ENCODE assay signal across 9 mouse cellular contexts in genomic region chr1:57773326-57773725, GRCm38 (mm10). TPM values are rescaled to one million over a fixed set of nuclear protein-coding genes. Genes with fewer than 3 reads are reported as not detected.
DNase-seq lines count a peak whose midpoint lies in the region; ATAC-seq lines count a peak whose summit lies in the region.
"Had no signal": no experiment of that assay in that cellular context is flagged by ENCODE, and none has a peak within 500 bp of the region (broad histone marks: within the 10 kb centered on the region; RNA-seq: fewer than 3 reads in every experiment).

No protein-coding gene starts in this region.

- no peak overlapping the region for H3K4me3 ChIP-seq in intestine, embryonic 14.5 days (ENCODE audit: low read depth, low read length)
- no peak overlapping the region for H3K4me3 ChIP-seq in intestine, embryonic 16.5 days (ENCODE audit: low read length)
- no peak overlapping the region for H3K4me3 ChIP-seq in midbrain, embryonic 11.5 days (ENCODE audit: low read depth, low read length)
- H3K4me3 ChIP-seq in midbrain, embryonic 16.5 days (ENCODE audit: low read depth, low read length) = no peak overlapping the region
- 0 out of 2 replicates have a peak overlapping the region, but pooled peaks have one; percentile 87 for H3K4me3 ChIP-seq in limb, embryonic 15.5 days
- H3K4me3 ChIP-seq in stomach, embryonic 16.5 days (replicated peaks; ENCODE audit: low read length) = no peak overlapping the region

- no peaks in the 10 kb centered on the region for H3K27me3 ChIP-seq in intestine, embryonic 14.5 days (replicated peaks; ENCODE audit: control insufficient read depth, insufficient read depth, low read length)
- H3K27me3 ChIP-seq in intestine, embryonic 16.5 days (replicated peaks; ENCODE audit: control insufficient read depth, insufficient read depth, low read length) = no peaks in the 10 kb centered on the region
- no peaks in the 10 kb centered on the region for H3K27me3 ChIP-seq in midbrain, embryonic 11.5 days (ENCODE audit: control insufficient read depth, insufficient read depth, low read length)
- H3K27me3 ChIP-seq in midbrain, embryonic 16.5 days (ENCODE audit: control insufficient read depth, insufficient read depth, low read depth, low read length) = no peaks in the 10 kb centered on the region
- no peaks in the 10 kb centered on the region for H3K27me3 ChIP-seq in limb, embryonic 15.5 days
- no peaks in the 10 kb centered on the region for H3K27me3 ChIP-seq in stomach, embryonic 16.5 days (ENCODE audit: control insufficient read depth, insufficient read depth, low read length)

- ATAC-seq in intestine, embryonic 14.5 days (replicated peaks; ENCODE audit: low FRiP score, low TSS enrichment, low read depth) = no peak
- ATAC-seq in intestine, embryonic 16.5 days = no peak
- no peak for ATAC-seq in midbrain, embryonic 11.5 days (ENCODE audit: low FRiP score)
- no peak for ATAC-seq in midbrain, embryonic 16.5 days
- ATAC-seq in limb, embryonic 15.5 days (ENCODE audit: insufficient number of reproducible peaks, low FRiP score, low TSS enrichment, low read depth) = no peak
- no peak for ATAC-seq in stomach, embryonic 16.5 days (ENCODE audit: insufficient read depth, low FRiP score)

- 77% methylated on average over 5 of the region's 5 CpGs for WGBS in intestine, embryonic 14.5 days
- 81% methylated on average over 5 of the region's 5 CpGs for WGBS in intestine, embryonic 16.5 days
- 89% methylated on average over 5 of the region's 5 CpGs for WGBS in midbrain, embryonic 11.5 days
- WGBS in midbrain, embryonic 16.5 days = 88% methylated on average over 5 of the region's 5 CpGs
- WGBS in limb, embryonic 15.5 days = 77% methylated on average over 5 of the region's 5 CpGs
- WGBS in stomach, embryonic 16.5 days = 72% methylated on average over 5 of the region's 5 CpGs

- 0 out of 2 replicates have a peak, but pooled peaks cover 5% of the 10 kb centered on the region for H3K4me1 ChIP-seq in intestine, embryonic 14.5 days (replicated peaks; ENCODE audit: control insufficient read depth, insufficient read depth, low read length)
- H3K4me1 ChIP-seq in intestine, embryonic 16.5 days (ENCODE audit: control insufficient read depth, insufficient read depth, low read length) = peaks cover 7% of the 10 kb centered on the region; the same call in 1 of the 2 replicates
- peaks cover 3% of the 10 kb centered on the region; the same call in 1 of the 2 replicates for H3K4me1 ChIP-seq in midbrain, embryonic 11.5 days (ENCODE audit: control insufficient read depth, insufficient read depth, low read length)
- peaks cover 9% of the 10 kb centered on the region for H3K4me1 ChIP-seq in midbrain, embryonic 16.5 days (ENCODE audit: control insufficient read depth, insufficient read depth, low read length)
- H3K4me1 ChIP-seq in limb, embryonic 15.5 days = peaks cover 6% of the 10 kb centered on the region; the same call in 1 of the 2 replicates
- no peaks in the 10 kb centered on the region for H3K4me1 ChIP-seq in stomach, embryonic 16.5 days (ENCODE audit: control insufficient read depth, insufficient read depth, low read length)

- peak overlapping the region; percentile 66; the same call in 1 of the 2 replicates for H3K4me2 ChIP-seq in intestine, embryonic 14.5 days (ENCODE audit: low read length)
- H3K4me2 ChIP-seq in intestine, embryonic 16.5 days (ENCODE audit: low read depth, low read length) = no peak overlapping the region
- H3K4me2 ChIP-seq in midbrain, embryonic 11.5 days = no peak overlapping the region
- no peak overlapping the region; the same call in 1 of the 2 replicates for H3K4me2 ChIP-seq in midbrain, embryonic 16.5 days (ENCODE audit: low read length)
- H3K4me2 ChIP-seq in limb, embryonic 15.5 days = no peak overlapping the region
- 0 out of 2 replicates have a peak overlapping the region, but pooled peaks have one; percentile 72 for H3K4me2 ChIP-seq in stomach, embryonic 16.5 days (ENCODE audit: low read depth, low read length)

- peak; percentile 38 for DNase-seq in intestine, embryonic 14.5 days (ENCODE audit: low spot score)
- DNase-seq in midbrain, embryonic 11.5 days (ENCODE audit: low spot score, missing footprints) = peak; percentile 75
- no peak for DNase-seq in c-Kit-positive CD71-positive TER-119-positive erythroid progenitor cells, embryonic 14.5 days (ENCODE audit: low spot score)
- DNase-seq: heart, postnatal 36 days had no signal

- H3K36me3 ChIP-seq in intestine, embryonic 14.5 days (ENCODE audit: control insufficient read depth, insufficient read depth, low read length) = no peaks in the 10 kb centered on the region
- no peaks in the 10 kb centered on the region for H3K36me3 ChIP-seq in intestine, embryonic 16.5 days (ENCODE audit: control insufficient read depth, insufficient read depth, low read length)
- H3K36me3 ChIP-seq in midbrain, embryonic 11.5 days (ENCODE audit: control insufficient read depth, insufficient read depth, low read length) = no peaks in the 10 kb centered on the region
- H3K36me3 ChIP-seq in midbrain, embryonic 16.5 days (ENCODE audit: control insufficient read depth, insufficient read depth, low read length) = no peaks in the 10 kb centered on the region
- no peaks in the 10 kb centered on the region for H3K36me3 ChIP-seq in limb, embryonic 15.5 days
- no peaks in the 10 kb centered on the region for H3K36me3 ChIP-seq in stomach, embryonic 16.5 days (ENCODE audit: control insufficient read depth, insufficient read depth, low read length)
- H3K36me3 ChIP-seq: forebrain, embryonic 12.5 days had no signal

- H3K9ac ChIP-seq in intestine, embryonic 14.5 days (ENCODE audit: low read length) = no peak overlapping the region
- no peak overlapping the region for H3K9ac ChIP-seq in intestine, embryonic 16.5 days (ENCODE audit: low read depth, low read length)
- H3K9ac ChIP-seq in midbrain, embryonic 11.5 days (ENCODE audit: low read length) = no peak overlapping the region
- no peak overlapping the region for H3K9ac ChIP-seq in midbrain, embryonic 16.5 days (ENCODE audit: low read depth, low read length)
- no peak overlapping the region for H3K9ac ChIP-seq in limb, embryonic 15.5 days
- H3K9ac ChIP-seq in stomach, embryonic 16.5 days (ENCODE audit: low read length) = no peak overlapping the region

- no peaks in the 10 kb centered on the region for H3K9me3 ChIP-seq in intestine, embryonic 14.5 days (ENCODE audit: control insufficient read depth, low read length)
- H3K9me3 ChIP-seq in intestine, embryonic 16.5 days (ENCODE audit: control insufficient read depth, low read length) = no peaks in the 10 kb centered on the region
- H3K9me3 ChIP-seq in midbrain, embryonic 11.5 days (ENCODE audit: control insufficient read depth, low read length) = no peaks in the 10 kb centered on the region
- no peaks in the 10 kb centered on the region for H3K9me3 ChIP-seq in midbrain, embryonic 16.5 days (replicated peaks; ENCODE audit: control insufficient read depth, low read length, poor library complexity, severe bottlenecking)
- H3K9me3 ChIP-seq in limb, embryonic 15.5 days = no peaks in the 10 kb centered on the region
- H3K9me3 ChIP-seq in stomach, embryonic 16.5 days (replicated peaks; ENCODE audit: control insufficient read depth, low read length) = no peaks in the 10 kb centered on the region
- H3K9me3 ChIP-seq: forebrain, embryonic 12.5 days had no signal

- H3K27ac ChIP-seq in intestine, embryonic 14.5 days (ENCODE audit: low read depth) = no peak overlapping the region
- no peak overlapping the region for H3K27ac ChIP-seq in intestine, embryonic 16.5 days (ENCODE audit: low read length)
- H3K27ac ChIP-seq in midbrain, embryonic 11.5 days (ENCODE audit: low read depth, low read length) = no peak overlapping the region
- no peak overlapping the region for H3K27ac ChIP-seq in midbrain, embryonic 16.5 days (ENCODE audit: low read length)
- H3K27ac ChIP-seq in limb, embryonic 15.5 days = no peak overlapping the region
- no peak overlapping the region for H3K27ac ChIP-seq in stomach, embryonic 16.5 days (ENCODE audit: low read length)

RNA-seq across cellular contexts. Expression of gene Spats2l, which starts 0.6 kb away (rescaled TPM):
- 77.3 and 82.5 TPM in 2 replicates for polyA plus RNA-seq in intestine, embryonic 14.5 days (2014; fragmentation: Nextera tagmentation; extraction: Ambion mirVana)
- polyA plus RNA-seq in intestine, embryonic 16.5 days (2015; fragmentation: Nextera tagmentation; extraction: Ambion mirVana) = 53.0 and 56.7 TPM in 2 replicates
- 31.9 and 33.7 TPM in 2 replicates for polyA plus RNA-seq in midbrain, embryonic 11.5 days (2014; fragmentation: Nextera tagmentation; extraction: Ambion mirVana)
- 83.6 and 88.7 TPM in 2 replicates for polyA plus RNA-seq in midbrain, embryonic 16.5 days (2015; fragmentation: Nextera tagmentation; extraction: Ambion mirVana)
- polyA plus RNA-seq in limb, embryonic 15.5 days (2015; fragmentation: Nextera tagmentation; extraction: Ambion mirVana) = 178 and 197 TPM in 2 replicates
- polyA plus RNA-seq in stomach, embryonic 16.5 days (2015; fragmentation: Nextera tagmentation; extraction: Ambion mirVana) = 88.6 and 95.9 TPM in 2 replicates

Comparison
In these comparisons a context has a peak if more than half of its experiments do, and no peak if none do; other contexts are left out.
1. H3K4me2 ChIP-seq: peak in intestine, embryonic 14.5 days (single experiment) and stomach, embryonic 16.5 days (single experiment); none in intestine, embryonic 16.5 days (single experiment), midbrain, embryonic 11.5 days (single experiment), midbrain, embryonic 16.5 days (single experiment) and limb, embryonic 15.5 days (single experiment).